Mouse (Mus musculus) embryonic facial prominence, embryonic 13.5 days (tissue): Measurements from ENCODE around the gene Klrc2. TPM values are rescaled to one million over a fixed set of nuclear protein-coding genes. Genes with fewer than 3 reads are reported as not detected.
"Not testable (repeated sequence)": the region's sequence is repeated elsewhere in the genome, so short reads cannot be mapped to it uniquely, and the experiment has no call there.

Experiments
- ATAC-seq: fragments of 200-750 bp; cut with Nextera tagmentation; 2 replicates; pipeline ENCODE4 v1.8.0; 2017; ENCODE audit warnings: low read depth; ENCODE audit not compliant: insufficient number of reproducible peaks, insufficient read depth, low FRiP score, low TSS enrichment
- H3K27ac ChIP-seq: fragments of 300-500 bp; sonication (generic); 2 replicates; pipeline ENCODE4 v1.5.1; 2015; ENCODE audit warnings: moderate library complexity, mild to moderate bottlenecking, inconsistent platforms
- H3K27me3 ChIP-seq: fragments of 300-500 bp; sonication (generic); 2 replicates; pipeline ENCODE4 v1.6.1; 2015; ENCODE audit warnings: mild to moderate bottlenecking, inconsistent platforms
- H3K36me3 ChIP-seq: fragments of 300-500 bp; sonication (generic); 2 replicates; pipeline ENCODE4 v1.6.1; 2015; ENCODE audit warnings: mild to moderate bottlenecking, inconsistent platforms
- H3K4me1 ChIP-seq: fragments of 300-500 bp; sonication (generic); 2 replicates; pipeline ENCODE4 v1.6.1; 2015; ENCODE audit warnings: inconsistent platforms
- H3K4me2 ChIP-seq: fragments of 300-500 bp; sonication (generic); 2 replicates; pipeline ENCODE4 v1.6.1; 2015; ENCODE audit warnings: moderate library complexity, mild to moderate bottlenecking, inconsistent platforms
- H3K4me3 ChIP-seq: fragments of 300-500 bp; sonication (generic); 2 replicates; pipeline ENCODE4 v1.5.1; 2015; ENCODE audit warnings: mild to moderate bottlenecking, inconsistent platforms
- H3K9ac ChIP-seq: fragments of 300-500 bp; sonication (generic); 2 replicates; pipeline ENCODE4 v1.6.1; 2015; ENCODE audit warnings: mild to moderate bottlenecking, inconsistent platforms
- H3K9me3 ChIP-seq: fragments of 300-500 bp; sonication (generic); 2 replicates; pipeline ENCODE4 v1.6.1; 2016; ENCODE audit warnings: inconsistent platforms
- WGBS: fragments of 180-500 bp; shearing (Covaris S2); methylation state at CpG from one replicate; pipeline ENCODE4 v1.1.7; 2015; ENCODE audit warnings: mixed read lengths; 5-methylcytosine and 5-hydroxymethylcytosine counted together
- polyA plus RNA-seq: library from polyadenylated mRNA; unstranded; fragments of >200 nt; fragmentation: Nextera tagmentation; extraction: Ambion mirVana; gene quantifications from 2 replicates; pipeline ENCODE4 v1.2.1, GENCODE M21; 2015

Gene Klrc2
- not detected in 2 replicates for polyA plus RNA-seq

DNA sequence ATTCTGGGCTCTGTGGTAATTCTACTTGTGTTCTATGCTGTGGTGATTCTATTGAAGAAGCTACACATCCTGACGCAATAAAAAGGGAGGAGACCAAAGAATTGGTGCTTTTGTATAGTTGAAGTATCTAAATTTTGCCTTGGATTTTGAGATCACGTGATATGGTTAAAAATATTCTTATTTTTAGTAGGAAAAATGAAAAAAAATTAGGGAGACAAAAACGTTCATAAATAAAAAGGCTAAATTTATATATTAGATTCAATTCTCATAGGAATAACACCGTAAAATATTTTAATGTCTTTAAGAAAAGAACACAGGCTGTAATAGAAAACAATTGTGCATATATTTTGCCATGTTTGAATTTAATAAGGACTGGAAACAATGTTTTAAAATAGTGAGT, at the start of gene Klrc2:
Gene Klrc2, minus strand, starts transcription at position 101 of the 400 bp plus-strand sequence.
- H3K4me2 ChIP-seq, H3K4me1 ChIP-seq, ATAC-seq, H3K9me3 ChIP-seq, H3K27me3 ChIP-seq, H3K36me3 ChIP-seq, H3K27ac ChIP-seq, H3K4me3 ChIP-seq, H3K9ac ChIP-seq: not testable (repeated sequence)
- WGBS: 71% methylated on average over 4 of the region's 4 CpGs

DNA sequence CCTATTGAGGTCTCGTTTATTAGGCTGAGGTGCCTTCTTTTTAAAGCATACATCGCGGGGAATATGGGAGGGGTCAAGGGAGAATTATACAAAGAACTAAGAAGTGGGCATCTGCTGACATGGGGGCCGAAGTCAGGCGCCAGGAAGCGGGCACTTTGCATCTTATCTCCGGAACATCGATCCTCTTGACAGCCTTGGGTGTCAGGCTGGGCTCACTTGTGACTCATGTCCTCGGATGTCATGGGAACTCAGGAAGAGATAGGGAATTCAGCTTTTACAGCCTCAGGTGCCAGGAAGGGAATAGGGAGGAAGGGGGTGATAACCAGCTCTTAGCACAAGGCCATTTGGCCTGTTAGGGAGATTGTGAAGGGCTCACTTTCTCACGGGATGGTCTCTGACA, 30.9 kb upstream of the Klrc2 start:
- H3K27ac ChIP-seq, H3K27me3 ChIP-seq, H3K36me3 ChIP-seq, H3K4me3 ChIP-seq, H3K9me3 ChIP-seq, H3K4me2 ChIP-seq, H3K4me1 ChIP-seq, H3K9ac ChIP-seq, ATAC-seq: not testable (repeated sequence)
- 84% methylated on average over 10 of the region's 10 CpGs for WGBS

DNA sequence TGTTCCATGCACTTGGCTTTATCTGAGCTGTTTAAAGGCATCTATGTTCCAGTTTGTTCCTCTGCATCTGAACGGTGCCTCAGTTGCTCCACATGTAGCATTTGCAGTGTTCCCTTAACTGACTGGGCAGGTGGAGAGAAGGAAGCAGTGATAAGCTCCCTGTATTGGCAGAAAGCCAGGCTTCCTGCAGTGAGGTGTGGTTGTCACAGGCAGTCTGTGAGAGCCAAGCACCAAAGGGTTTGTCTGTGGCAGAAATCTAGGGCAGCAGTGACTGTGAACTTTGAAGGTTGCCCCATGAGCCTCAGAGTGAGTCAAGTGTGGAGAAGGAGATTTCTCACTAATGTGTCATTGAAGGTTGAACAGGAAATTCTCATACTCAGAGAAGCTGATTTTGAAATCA, 19.9 kb upstream of the Klrc2 start:
- Histone ChIP-seq H3K4me3 (no peak overlapping the region), H3K4me2 (no peak overlapping the region), H3K27me3 (no peaks in the 10 kb centered on the region), H3K9ac (no peak overlapping the region), H3K36me3 (no peaks in the 10 kb centered on the region), H3K9me3 (no peaks in the 10 kb centered on the region), H3K4me1 (no peaks in the 10 kb centered on the region), H3K27ac (no peak overlapping the region)
- WGBS: 62% methylated on average over 1 of the region's 1 CpGs
- no peak for ATAC-seq

DNA sequence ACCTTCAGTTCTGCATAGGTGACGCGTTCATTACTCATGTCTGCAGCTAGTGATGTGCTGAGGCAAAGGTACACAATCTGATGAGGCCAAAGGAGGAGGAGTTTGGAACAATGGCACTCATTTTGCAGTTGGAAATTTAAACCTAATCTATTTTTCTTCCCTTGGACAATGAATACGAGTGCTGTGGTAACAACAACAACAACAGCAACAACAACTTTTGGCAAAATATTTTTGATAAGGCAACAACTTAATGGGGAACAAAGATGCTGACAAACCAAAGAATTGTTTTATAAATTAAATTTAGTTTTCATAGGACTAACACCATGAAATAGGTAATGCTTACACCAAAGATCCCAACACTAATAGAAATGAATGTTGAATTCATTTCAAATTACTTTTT, 18.4 kb upstream of the Klrc2 start, which contains the start of gene Klrc1:
Gene Klrc1, minus strand, starts transcription at position 101 of the 400 bp plus-strand sequence.
- Histone ChIP-seq H3K4me3 (no peak within 1 kb of the TSS), H3K4me2 (no peak within 1 kb of the TSS)
- ATAC-seq: no peak

GRCm38 (mm10) chr6:129661301-129661700, 812 bp upstream of the Klrc2 start:
- H3K4me2 ChIP-seq, H3K9ac ChIP-seq, H3K4me1 ChIP-seq, ATAC-seq, H3K27ac ChIP-seq, H3K27me3 ChIP-seq, H3K9me3 ChIP-seq, H3K4me3 ChIP-seq, H3K36me3 ChIP-seq: not testable (repeated sequence)
- no CpG with 5 or more reads among the region's 3 CpGs for WGBS

More for the DNA sequence above, 18.4 kb upstream of the Klrc2 start, which contains the start of gene Klrc1:
- Histone ChIP-seq H3K27me3 (no peaks in the 10 kb centered on the region), H3K9ac (no peak within 1 kb of the TSS), H3K27ac (no peak within 1 kb of the TSS), H3K4me1 (no peaks in the 10 kb centered on the region), H3K36me3 (no peaks in the 10 kb centered on the region), H3K9me3 (no peaks in the 10 kb centered on the region)
- WGBS: 83% methylated on average over 3 of the region's 3 CpGs

- ATAC-seq, H3K27ac ChIP-seq, H3K4me2 ChIP-seq, H3K9me3 ChIP-seq, H3K4me1 ChIP-seq, H3K9ac ChIP-seq, H3K27me3 ChIP-seq, H3K36me3 ChIP-seq, H3K4me3 ChIP-seq: not testable (repeated sequence)
- WGBS: 90% methylated on average over 2 of the region's 3 CpGs
Measured at GRCm38 (mm10) chr6:129644054-129644453, 16.4 kb downstream of the Klrc2 start.

DNA sequence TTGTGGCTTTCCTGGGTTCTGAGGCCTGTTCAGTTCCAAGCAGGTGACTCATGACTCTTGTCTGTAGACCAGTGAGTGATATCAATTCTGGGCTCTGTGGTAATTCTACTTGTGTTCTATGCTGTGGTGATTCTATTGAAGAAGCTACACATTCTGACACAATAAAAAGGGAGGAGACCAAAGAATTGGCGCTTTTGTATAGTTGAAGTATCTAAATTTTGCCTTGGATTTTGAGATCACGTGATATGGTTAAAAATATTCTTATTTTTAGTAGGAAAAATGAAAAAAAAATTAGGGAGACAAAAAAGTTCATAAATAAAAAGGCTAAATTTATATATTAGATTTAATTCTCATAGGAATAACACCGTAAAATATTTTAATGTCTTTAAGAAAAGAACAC, 17.3 kb downstream of the Klrc2 start, which contains the start of gene Klrc3:
Gene Klrc3, minus strand, starts transcription at position 101 of the 400 bp plus-strand sequence.
- WGBS: 82% methylated on average over 3 of the region's 3 CpGs
- not testable (repeated sequence) for H3K4me1 ChIP-seq

DNA sequence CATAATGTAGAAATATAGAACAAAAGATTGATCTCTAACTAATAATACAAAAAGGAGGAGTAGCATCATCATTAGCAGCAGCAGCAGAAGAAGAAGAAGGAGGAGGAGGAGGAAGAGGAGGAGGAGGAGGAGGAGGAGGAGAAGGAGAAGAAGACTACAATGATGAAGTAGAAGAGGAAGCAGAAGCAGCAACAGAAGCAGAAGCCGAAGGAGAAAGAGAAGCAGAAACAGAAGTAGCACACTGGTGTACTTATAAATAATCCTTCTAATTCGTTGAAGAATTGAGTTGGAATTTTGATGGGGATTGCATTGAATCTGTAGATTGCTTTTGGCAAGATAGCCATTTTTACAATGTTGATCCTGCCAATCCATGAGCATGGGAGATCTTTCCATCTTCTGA, 29.4 kb downstream of the Klrc2 start:
- 78% methylated on average over 2 of the region's 2 CpGs for WGBS

More for the DNA sequence above, 17.3 kb downstream of the Klrc2 start, which contains the start of gene Klrc3:
- H3K4me3 ChIP-seq, H3K27ac ChIP-seq, H3K4me2 ChIP-seq, H3K9ac ChIP-seq, H3K36me3 ChIP-seq, H3K27me3 ChIP-seq, ATAC-seq, H3K9me3 ChIP-seq: not testable (repeated sequence)

DNA sequence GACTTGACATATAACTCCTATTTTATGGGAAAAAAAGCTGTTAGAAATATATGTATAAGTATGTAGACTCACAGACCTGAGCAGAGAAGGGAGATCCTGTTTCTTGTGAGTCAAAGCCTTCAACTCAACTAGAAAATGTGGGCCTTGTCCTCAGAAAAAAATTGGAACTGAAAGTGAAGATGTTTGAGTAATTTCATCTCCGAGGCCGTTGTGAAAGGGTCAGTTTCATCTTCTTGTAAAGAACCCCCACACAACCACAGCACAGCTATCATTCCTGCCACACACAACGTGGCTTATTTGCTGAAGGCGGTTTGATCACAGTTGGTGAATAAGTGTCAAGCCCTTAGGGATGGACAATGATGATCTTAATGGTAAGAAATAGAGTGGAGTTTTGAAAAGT, 36.8 kb downstream of the Klrc2 start, which contains the start of gene Klrk1:
Gene Klrk1, minus strand, starts transcription at position 130 of the 400 bp plus-strand sequence.
- no peak for ATAC-seq
- Histone ChIP-seq H3K4me2 (no peak within 1 kb of the TSS), H3K36me3 (no peaks in the 10 kb centered on the region), H3K4me3 (no peak within 1 kb of the TSS), H3K27ac (no peak within 1 kb of the TSS), H3K4me1 (no peaks in the 10 kb centered on the region), H3K9me3 (no peaks in the 10 kb centered on the region), H3K27me3 (no peaks in the 10 kb centered on the region), H3K9ac (no peak within 1 kb of the TSS)
- WGBS: 76% methylated on average over 4 of the region's 4 CpGs

More for the DNA sequence above, 29.4 kb downstream of the Klrc2 start:
- not testable (repeated sequence) for H3K4me1 ChIP-seq, ATAC-seq, H3K27me3 ChIP-seq, H3K4me2 ChIP-seq, H3K9me3 ChIP-seq, H3K27ac ChIP-seq, H3K36me3 ChIP-seq, H3K4me3 ChIP-seq, H3K9ac ChIP-seq

DNA sequence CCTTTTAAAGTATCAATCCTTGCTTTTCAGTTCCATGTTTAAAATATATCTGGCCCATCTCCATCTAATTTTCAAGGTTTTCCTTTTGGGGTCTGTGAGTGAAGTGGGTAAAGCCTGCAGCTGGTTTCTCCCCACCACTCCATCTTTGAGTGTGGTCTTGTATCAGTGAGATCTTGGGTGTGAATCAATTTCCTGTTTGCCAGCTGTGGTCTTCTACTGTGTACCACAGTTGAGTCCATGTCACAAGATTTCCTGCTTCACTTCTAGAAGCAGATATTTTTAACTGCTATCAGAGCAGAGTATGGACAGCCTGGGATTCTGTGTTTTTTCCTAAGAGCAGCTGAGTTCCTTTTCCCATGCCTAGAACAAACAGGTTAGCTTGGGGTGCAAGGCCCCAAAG, 52.1 kb downstream of the Klrc2 start:
- no peaks in the 10 kb centered on the region for H3K9me3 ChIP-seq
- no peaks in the 10 kb centered on the region for H3K4me1 ChIP-seq
- no peak overlapping the region for H3K4me3 ChIP-seq
- H3K4me2 ChIP-seq: no peak overlapping the region
- no peak overlapping the region for H3K27ac ChIP-seq
- no peaks in the 10 kb centered on the region for H3K27me3 ChIP-seq
- no peak for ATAC-seq
- no peak overlapping the region for H3K9ac ChIP-seq
- no peaks in the 10 kb centered on the region for H3K36me3 ChIP-seq
